Mouse (Mus musculus) 3T3-L1 (cell line): ENCODE results near the gene Kcnj2.

Source experiments
- DNase-seq: peaks from one replicate; pipeline ENCODE4 v3.0.0-alpha.2; 2015; ENCODE audit warnings: low read depth, low spot score

Kcnj2 gene

DNA sequence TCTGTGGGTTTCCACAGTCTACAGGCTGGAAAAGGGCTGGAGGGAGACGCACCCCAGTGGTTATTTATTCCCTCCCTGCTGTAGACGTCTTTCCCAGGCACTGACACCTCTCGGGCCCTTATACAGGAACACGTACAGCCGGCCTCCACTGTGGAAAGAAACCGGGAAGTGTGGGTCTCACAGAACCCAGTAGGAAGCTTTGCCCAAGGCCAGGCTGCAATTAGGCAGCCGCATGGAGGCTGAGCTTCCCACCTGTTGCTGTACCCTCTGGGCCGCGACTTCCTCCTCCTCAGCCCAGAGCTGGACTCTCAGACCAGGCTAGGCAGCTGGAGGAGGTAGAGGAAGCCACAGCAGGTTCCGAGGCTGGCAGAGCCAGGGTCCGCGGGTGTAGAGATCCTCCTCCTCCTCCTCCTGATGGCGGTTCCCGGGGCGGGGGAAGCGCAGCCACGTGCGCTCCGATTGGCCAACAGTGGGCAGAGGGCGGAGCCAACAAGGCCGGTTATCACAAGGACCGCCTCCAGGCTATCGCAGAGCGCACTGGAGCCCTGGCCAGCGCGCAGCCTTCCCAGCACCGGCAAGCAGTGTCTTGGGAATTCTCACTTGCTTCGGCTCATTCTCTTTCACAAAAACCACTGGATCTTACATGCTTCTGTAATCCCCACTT is at the start of gene Kcnj2:
Kcnj2 (plus strand) TSS at position 530 of the 664 bp plus-strand sequence.
- DNase-seq = peak; percentile 22

DNA sequence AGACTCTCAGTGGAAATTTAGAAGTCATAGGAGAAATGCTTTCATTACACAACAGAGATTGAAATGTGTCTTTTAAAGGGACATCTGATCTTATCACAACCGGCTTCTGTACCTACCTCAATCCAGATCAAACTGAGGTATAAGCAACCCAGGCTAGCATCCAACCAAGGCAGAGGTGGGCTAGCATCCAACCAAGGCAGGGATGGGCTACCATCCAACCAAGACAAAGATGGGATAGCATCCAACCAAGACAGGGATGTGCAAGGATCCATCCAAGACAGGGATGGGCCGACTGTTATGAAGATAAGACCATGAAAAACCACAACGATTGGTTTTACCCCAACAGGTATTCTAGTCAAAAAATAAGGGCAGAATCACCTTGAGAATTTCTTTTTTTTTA is 49.8 kb upstream of the Kcnj2 start:
- DNase-seq = no peak

DNA sequence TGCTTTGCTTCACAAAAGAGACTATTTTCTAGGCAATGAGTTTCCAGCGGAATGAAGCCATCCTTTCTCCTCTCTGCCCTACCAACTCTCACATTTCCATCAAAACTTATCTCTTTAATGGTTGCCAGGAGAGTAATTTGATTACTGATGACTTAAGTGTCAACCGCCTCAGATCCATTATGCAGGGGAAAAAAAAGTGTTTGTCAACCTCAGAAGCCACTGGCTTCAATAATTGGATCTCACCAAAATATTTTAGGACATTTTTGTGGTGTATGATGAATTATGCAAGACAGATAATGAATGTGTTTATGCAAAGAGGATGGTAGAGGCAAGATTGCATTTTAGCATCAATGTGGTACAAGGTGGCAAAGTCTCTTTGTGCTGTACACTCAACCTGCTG is 45.8 kb upstream of the Kcnj2 start:
- no peak for DNase-seq

DNA sequence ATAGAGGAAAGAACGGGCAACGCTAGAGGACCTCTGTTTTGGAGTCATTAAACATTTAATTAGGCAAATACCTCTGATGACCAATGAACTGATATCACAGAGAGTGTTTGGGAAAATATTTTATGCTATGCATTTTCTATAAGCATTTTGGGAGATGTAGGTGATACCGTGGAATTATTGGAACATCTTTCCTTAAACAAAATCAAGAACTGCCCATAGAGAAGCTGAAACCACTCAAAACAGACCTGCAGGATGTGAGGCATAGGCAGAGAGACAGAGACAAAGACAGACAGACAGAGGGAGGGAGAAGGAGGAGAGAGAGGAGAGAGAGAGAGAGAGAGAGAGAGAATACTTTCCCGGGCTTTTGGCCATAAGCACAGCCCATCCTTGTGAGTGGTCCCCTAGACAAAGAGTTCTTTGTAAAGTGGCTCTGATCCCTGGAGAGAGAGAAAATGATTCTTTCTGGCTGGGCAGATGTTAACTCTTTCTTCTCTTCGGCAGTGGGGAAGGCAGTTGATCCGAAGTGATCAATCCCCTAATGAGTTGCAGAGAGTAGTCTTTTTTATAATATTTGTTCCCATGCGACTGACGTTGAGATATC is 43.2 kb upstream of the Kcnj2 start:
- DNase-seq = no peak

DNA sequence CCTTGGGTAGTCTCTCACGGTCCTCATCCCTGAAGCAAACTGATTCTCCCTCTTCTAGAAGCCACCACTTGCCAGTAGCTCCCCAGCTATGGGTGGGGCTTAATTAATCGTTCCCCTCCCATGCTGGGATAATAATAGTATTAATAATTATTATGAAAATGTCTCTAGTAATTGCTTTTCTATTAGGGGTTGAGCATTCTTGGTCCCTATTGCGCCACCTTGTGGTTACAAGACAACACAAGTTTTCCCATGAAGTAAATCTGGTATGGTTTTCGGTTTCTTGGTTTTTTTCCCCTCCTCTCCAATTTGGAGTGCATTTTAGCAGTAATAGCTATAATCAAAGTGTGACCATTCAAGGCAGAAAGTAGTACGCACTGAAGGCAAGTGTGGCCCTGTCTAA is 23.8 kb upstream of the Kcnj2 start:
- peak; percentile 55 for DNase-seq

DNA sequence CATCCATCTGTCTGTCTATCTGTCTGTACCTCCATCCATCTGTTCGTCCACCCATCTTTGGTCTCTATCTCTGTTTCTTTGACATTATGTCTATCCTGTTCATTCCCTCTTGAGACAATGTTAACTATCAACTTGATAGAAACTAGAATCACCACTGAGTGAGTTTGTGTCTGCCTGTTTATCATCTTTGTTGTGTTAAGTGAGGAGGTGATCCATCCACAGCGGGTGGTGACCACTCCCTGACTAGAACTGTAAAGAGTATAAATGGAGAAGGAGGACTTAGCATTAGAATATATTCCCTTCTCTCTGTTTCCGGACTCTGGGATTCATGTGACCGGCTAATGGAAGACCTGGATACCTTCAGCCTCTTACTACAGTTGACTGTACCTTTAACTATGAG is 22.7 kb upstream of the Kcnj2 start:
- no peak for DNase-seq

DNA sequence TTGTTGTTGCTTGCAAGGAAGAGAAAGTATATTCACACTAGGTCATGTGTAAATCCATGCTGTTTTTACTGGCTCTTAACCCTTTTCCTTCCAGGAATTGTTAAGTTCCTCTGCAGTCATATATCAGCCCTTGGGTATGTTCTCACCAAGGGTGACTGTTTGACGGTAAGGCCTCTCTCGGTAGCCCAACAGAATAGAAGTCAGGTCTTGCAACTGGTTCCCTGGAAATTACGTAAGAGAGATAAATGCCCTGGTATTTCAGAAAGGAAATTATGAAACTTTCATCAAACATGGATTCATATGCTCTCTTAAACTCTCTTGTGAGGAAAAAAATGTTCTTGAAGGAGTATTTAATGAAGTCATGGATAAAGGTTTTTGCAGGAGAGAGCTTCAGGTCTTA is 11.7 kb upstream of the Kcnj2 start:
- DNase-seq = no peak

DNA sequence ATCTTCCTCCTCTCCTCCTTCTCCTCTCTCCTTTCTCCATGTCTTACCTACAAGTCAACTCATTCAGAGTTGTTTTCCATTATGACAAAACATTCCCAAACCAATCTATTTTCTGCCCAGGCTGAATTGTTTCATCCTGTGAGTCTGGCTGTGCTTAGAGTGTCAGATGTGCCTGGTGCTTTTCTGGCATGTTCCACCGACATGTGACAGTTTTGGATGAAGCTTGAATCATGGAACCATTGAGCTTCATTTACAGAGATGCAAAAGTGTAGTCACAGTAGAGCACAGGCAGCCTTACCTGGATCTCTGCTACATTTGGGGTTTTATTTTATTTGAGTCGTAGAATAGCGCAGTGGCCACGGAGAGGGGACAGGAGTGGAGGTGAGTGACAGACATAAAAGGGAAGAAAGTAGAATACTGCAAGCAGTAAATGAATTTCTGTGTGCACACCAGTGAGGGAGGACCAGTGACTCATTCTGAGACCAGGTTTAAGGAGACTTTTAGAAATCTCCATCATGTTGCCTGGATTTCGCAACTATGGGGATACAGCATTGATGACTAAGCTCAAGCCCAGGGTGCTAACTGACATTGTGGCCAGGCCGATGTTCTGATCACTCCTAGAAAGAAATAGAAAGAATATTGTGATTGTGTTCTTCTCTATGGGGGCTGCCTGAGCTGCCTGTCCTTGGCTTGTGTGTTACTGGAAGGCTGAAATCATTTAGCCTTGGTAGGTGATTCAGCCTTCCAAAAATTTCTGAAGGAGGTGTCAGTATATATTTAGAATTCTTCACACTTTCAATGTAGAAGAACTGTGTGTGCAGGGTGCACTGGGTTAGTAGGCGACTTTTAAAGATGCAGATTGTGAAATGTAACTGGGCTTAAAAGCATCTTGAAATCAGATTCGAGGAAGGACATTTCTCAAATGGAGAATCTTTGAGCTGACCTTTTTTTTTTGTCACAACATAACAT is 10.8 kb upstream of the Kcnj2 start:
- no peak for DNase-seq

DNA sequence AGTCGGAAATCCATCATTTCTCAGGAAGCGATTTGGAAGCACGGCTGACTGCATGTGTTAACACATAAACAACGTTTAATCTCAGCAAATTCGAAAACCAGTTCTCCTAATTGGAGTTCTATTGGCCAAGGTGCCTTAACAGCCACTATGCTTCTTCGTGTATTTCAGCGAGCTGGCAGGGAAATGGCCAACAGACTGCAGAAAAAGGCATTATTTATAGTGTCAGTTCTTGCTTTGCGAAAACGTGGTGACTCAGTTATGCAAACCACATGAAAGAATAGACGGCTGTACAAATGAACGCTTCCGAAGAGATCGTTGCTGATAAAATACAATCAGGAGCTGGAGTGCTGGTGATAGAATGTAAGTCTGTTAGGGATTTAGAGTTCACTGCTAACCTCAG is 9.9 kb upstream of the Kcnj2 start:
- no peak for DNase-seq

DNA sequence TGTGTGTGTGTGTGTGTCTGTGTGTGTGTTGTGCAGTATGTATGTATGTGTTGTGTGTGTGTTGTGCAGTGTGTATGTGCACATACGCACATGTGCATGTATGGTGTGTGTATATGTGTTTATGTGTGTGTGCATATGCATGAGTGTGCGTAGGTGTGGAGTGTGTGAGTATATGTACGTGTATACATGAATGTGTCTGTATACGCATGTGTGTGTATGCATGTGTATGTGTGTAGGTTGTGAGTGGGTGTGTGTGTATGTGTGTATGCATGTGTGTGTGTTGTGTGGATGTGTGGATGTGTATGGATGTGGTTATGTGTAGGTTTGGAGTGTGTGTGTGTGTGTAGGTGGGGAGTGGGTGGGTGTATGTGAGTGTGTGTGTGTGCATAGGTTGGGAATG is 8.5 kb upstream of the Kcnj2 start:
- no peak for DNase-seq

DNA sequence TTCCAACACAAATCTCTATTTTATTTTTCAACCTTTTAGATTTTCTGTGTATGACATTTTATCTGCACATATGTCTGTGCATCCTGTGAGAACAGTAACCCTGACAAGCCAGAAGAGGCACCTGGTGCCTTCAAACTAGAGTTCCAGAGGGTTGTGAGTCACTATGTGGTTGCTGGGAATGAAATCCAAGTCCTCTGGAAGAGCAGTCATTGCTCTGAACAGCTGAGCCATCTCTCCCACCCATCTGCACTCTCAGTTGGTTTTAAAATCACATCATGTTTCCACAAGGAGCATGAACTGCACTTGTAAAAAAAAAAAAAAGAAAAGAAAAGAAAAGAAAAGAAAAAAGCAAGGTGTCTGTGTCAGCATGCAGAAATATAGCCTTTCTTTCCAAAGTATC is 6.5 kb upstream of the Kcnj2 start:
- no peak for DNase-seq

DNA sequence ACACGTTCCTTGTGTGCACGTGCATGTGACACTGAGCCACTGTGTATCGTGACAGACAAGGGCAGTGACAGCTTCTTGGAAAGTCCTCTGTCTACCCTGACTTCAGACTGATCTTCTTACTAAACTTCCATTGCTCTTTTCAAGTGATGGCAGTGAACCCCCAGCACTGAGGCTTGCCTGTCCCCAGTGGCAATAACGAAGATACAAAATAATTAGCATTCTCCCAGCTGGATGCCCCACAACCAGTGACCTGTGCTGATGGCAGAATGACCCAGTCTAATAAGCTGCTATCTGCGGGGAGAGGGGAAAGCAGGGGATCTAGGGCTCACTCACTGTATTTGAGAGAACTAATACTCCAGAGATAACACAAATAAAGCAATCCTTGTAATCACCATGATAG is 5.7 kb upstream of the Kcnj2 start:
- no peak for DNase-seq

DNA sequence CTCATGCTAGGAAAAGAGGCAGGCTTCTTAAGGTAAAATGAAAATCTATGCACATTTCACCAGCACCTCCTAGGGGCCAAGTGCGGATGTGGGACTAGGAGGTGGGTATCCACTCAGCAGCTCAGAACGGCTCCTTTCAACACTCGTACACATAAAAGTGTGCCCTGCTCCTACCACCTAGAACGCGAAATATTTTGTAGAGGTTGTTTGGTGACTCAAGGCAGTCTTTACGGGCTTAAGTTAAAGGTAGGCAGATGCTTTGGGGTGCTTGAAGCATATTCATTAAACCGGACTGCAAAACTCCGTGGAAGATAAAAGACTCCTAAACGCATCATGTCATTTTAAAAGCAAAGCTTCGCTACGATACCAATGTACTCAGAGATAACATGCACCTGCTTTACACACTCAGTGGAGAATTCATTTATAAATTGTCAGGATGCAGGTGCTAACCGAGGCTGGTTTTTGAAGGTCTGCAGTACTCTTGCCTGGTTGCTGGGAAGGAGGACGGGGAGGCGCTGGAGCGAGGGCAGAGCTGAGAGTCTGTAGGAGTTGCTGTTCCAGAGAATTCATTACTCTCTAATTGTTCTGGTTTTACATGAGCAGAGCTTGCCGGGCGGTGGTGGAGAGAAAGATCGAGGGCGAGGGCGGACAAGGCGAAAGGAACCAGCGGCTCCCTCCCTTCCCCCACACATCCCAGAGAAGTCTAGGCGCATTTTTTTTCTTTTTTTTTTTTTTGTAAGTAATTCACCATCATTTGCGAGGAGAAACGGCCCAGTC is 1.0 kb upstream of the Kcnj2 start:
- DNase-seq = peak; percentile 28

DNA sequence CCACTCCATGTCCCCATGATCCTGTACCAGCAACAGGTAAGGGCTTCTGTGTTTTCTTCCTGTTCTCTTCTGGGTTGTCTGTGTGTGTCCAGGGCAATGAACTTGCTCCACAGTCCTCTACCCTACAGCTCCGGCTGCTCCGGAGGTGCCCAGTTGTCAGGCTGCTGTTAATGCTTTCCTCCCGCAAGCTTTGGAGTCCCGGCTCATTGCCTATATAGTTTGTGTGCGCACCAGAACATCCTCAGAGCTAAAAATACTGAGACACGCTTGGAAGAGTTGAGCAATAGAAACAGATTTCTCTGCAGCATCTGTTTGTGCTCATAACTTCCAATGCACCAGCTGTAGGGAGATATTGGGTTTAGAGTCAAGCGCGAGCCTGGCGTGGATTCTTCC is 331 bp downstream of the Kcnj2 start:
- no peak for DNase-seq

DNA sequence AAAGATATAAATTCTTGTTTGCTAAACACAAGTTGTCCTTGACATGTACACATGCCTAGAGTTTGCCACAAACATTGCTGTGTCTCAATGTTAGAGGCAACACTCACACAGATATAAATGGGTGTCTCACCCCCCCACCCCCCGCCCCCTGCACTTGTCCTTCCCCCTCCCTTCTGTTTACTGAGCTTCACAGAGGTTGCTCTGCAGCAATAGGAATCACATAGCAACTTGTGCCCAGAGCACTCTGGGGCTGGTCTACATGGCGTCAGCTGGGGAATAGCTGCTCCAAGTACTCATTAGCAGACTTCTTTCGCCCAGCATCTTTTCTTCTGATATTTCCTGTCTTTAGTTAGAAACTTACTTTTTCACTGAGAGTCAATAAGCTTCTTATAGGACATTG is 1.8 kb downstream of the Kcnj2 start:
- DNase-seq = no peak

DNA sequence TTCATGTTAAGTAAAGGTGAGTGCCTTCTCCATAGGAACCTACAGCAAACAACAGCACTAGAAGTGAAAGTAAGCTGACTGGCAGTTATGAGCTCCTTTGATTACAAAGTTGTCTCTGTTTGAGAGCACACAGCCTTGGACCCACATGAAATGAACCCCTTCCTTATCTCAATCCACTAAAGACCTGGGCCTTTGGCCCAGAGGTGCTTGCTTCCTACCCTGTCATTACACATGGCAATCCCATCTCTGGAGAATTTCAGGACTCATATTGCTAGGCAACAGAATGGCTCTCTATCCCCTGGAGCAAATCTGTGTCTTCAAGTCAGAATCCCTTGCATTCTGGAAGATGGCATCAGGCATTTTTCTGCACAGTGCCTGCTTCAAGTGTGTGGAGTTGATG is 4.5 kb downstream of the Kcnj2 start:
- no peak for DNase-seq

DNA sequence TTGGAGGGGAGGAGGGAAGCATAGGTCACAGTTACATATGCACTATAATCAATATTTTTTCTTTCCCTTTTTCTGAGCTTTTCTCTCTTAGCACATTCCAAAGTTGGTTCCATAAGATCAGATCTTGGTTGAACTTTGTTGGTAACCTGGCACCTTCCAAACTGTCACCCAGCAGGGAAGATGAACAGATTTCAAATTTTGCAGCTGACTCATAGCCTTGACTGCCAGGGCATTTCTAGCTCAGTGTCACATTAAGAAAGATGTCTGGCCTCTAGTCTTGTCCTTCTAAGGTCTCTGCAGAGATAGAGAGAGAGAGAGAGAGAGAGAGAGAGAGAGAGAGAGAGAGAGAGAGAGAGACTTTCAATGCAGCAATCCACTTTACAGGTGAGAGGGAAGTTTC is 8.2 kb downstream of the Kcnj2 start:
- DNase-seq = no peak

DNA sequence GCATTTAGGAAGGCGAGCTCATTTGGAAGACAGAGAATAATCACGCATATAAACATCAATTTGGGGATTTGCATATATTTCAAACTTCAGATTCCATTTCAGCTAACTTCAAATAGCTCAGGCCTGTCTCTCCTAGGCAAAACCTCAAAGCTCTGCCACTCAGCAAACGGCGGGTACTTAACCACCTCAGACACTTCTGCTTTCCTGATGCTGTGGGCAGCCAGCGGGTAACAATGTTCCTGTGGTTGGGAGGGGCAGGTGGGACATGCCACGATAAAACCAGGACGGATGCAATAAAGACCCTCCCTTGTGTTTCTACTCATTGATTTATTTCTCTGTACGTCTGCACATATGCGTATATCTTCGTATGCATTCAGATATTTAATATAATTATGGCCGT is 12.1 kb downstream of the Kcnj2 start:
- DNase-seq = no peak

DNA sequence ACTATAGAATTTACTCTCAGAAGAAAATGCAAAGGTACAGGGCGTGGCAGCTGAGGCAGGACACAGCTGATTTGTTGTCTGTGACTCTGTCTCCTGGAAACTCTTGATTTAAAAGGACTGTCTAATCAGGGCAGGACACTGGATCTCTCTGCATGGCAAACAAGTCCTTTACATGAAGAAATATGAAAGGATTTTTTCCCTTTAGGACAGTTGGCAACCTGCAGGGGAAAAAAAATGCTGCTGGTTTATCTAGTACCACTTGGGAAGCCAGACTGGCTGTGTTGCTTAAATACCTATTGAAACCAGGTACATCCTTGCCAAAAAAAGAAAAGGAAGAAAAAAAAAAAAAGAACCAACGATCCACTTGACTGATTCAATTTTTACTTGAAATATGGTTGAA is 17.0 kb downstream of the Kcnj2 start:
- no peak for DNase-seq

DNA sequence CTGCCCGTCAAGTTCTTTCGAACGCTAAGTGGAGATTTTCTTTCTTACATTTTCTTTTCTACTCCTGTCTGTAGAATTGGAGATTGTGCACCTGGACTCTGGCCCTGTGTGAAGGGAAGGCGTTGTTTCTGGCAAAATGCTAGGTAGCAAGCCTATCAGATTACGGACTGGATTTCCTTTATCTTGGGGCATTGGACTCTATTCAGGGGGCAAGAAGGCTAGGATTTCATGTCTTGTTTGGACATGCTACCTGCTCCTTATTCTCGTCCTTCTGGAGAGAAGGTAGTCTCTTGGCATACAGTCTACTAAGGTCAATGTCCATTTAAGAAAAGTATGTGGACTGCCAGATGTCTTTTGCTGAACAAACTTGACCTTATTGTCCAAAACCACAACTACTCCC is 21.0 kb downstream of the Kcnj2 start:
- DNase-seq = no peak

DNA sequence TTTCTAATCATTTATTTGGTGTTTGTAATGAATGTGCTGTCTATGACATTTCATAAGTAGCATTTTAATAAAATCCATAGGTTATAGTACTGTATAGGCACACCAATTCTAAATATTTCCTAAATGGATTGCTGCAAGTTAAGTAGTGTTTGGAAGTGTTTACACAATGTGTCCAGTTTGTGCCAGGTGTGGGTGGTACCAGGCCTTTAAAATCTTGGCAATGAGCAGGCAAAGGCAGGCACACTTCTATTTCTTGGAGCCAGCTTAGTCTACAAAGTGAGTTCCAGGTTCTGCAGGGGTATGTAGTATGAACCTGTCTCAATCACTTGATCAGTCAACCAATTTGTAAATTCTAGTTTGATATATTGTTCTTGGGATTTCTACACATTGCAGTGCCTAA is 22.3 kb downstream of the Kcnj2 start:
- DNase-seq = no peak

DNA sequence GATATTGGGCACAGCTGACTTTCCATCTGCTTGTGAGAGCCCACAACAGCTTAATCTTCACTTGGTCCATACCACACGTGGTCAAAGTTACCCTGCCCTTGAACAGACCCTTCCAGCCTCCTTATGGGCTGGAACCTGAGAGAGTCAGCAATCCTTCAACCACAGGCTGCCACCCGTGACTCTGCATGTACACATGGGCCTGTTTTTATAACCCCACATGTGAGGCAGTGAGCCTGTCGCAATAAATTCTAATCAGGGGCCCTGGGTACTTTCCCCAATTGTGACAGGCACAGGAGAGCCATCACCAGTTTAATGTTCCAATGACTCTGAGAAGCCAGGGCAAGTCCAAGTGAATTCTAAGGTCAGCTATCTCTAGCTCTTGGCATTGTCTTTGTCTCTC is 22.8 kb downstream of the Kcnj2 start:
- no peak for DNase-seq
